Mouse (Mus musculus) limb, embryonic 12.5 days (tissue): ENCODE results near the gene Gng7. TPM values are rescaled to one million over a fixed set of nuclear protein-coding genes. Genes with fewer than 3 reads are reported as not detected.

Source experiments
- ATAC-seq: fragments of 200-750 bp; cut with Nextera tagmentation; 2 replicates; pipeline ENCODE4 v1.8.0; 2017; ENCODE audit warnings: low read depth, moderate TSS enrichment; ENCODE audit not compliant: insufficient number of reproducible peaks, insufficient read depth, low FRiP score, low TSS enrichment
- H3K27ac ChIP-seq: fragments of 300-500 bp; sonication (generic); 2 replicates; pipeline ENCODE4 v1.5.1; 2016; ENCODE audit warnings: mild to moderate bottlenecking, moderate library complexity
- H3K27me3 ChIP-seq: fragments of 300-500 bp; sonication (generic); 2 replicates; pipeline ENCODE4 v1.6.1; 2016; ENCODE audit warnings: mild to moderate bottlenecking, moderate library complexity
- H3K36me3 ChIP-seq: fragments of 300-500 bp; sonication (generic); 2 replicates; pipeline ENCODE4 v1.6.1; 2016; ENCODE audit warnings: mild to moderate bottlenecking, moderate library complexity
- H3K4me1 ChIP-seq: fragments of 300-500 bp; sonication (generic); replicated peaks from 2 replicates; pipeline ENCODE4 v1.6.1; 2016
- H3K4me2 ChIP-seq: fragments of 300-500 bp; sonication (generic); 2 replicates; pipeline ENCODE4 v1.6.1; 2016; ENCODE audit warnings: mild to moderate bottlenecking, moderate library complexity
- H3K4me3 ChIP-seq: fragments of 300-500 bp; sonication (generic); replicated peaks from 2 replicates; pipeline ENCODE4 v1.5.1; 2016; ENCODE audit warnings: mild to moderate bottlenecking
- H3K9ac ChIP-seq: fragments of 300-500 bp; sonication (generic); replicated peaks from 2 replicates; pipeline ENCODE4 v1.6.1; 2016; ENCODE audit warnings: mild to moderate bottlenecking, moderate library complexity
- H3K9me3 ChIP-seq: fragments of 300-500 bp; sonication (generic); 2 replicates; pipeline ENCODE4 v1.6.1; 2016; ENCODE audit warnings: mild to moderate bottlenecking, moderate library complexity
- WGBS: fragments of 180-500 bp; shearing (Covaris S2); methylation state at CpG from one replicate; pipeline ENCODE4 v1.1.7; 2016; 5-methylcytosine and 5-hydroxymethylcytosine counted together
- polyA plus RNA-seq: library from polyadenylated mRNA; unstranded; fragments of >200 nt; fragmentation: Nextera tagmentation; extraction: Ambion mirVana; gene quantifications from 2 replicates; pipeline ENCODE4 v1.2.1, GENCODE M21; 2016

The Gng7 gene
- polyA plus RNA-seq, 1 experiment from 2014 or later, result 6.2 TPM

GRCm38 (mm10) chr10:81025047-81025621, 10.4 kb upstream of the Gng7 start:
- WGBS, result 2% methylated on average over 34 of the region's 43 CpGs
- H3K36me3 ChIP-seq, result peaks cover 2% of the 10 kb centered on the region
- ATAC-seq, result no peak
- peak overlapping the region; percentile 38 for H3K4me3 ChIP-seq
- peaks cover 8% of the 10 kb centered on the region for H3K4me1 ChIP-seq
- peak overlapping the region; percentile 65 for H3K4me2 ChIP-seq
- peaks cover 70% of the 10 kb centered on the region for H3K27me3 ChIP-seq
- peak overlapping the region; percentile 48; the same call in 1 of the 2 replicates for H3K9ac ChIP-seq
- no peaks in the 10 kb centered on the region for H3K9me3 ChIP-seq
- H3K27ac ChIP-seq, result no peak overlapping the region

GRCm38 (mm10) chr10:81024346-81024937, 9.7 kb upstream of the Gng7 start:
- no peak overlapping the region for H3K27ac ChIP-seq
- H3K27me3 ChIP-seq, result peaks cover 74% of the 10 kb centered on the region
- H3K4me3 ChIP-seq, result no peak overlapping the region; the same call in 1 of the 2 replicates
- ATAC-seq, result no peak
- no peaks in the 10 kb centered on the region for H3K36me3 ChIP-seq
- 70% methylated on average over 5 of the region's 5 CpGs for WGBS
- peak overlapping the region; percentile 65 for H3K4me2 ChIP-seq
- H3K9me3 ChIP-seq, result no peaks in the 10 kb centered on the region
- peaks cover 8% of the 10 kb centered on the region for H3K4me1 ChIP-seq
- H3K9ac ChIP-seq, result no peak overlapping the region

DNA sequence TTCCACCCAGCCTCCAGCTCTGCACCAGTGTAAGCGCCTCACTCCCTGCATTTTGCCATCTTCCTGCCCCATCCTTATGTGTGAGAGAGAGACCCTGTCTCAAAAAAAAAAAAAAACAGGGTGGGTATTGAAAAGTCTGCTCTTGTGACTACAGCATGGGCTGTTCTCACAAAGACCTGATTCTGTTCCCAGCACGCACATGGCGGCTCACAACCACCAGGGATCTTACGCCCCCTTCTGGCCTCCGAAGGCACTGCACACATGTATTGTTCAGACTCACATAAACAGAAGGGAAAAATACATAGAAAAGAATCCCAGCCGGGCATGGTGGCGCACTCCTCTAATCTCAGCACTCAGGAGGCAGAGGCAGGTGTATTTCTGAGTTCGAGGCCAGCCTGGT, 8.0 kb upstream of the Gng7 start:
- Histone ChIP-seq H3K4me2 (no peak overlapping the region), H3K9me3 (no peaks in the 10 kb centered on the region), H3K4me3 (no peak overlapping the region), H3K36me3 (no peaks in the 10 kb centered on the region), H3K27ac (no peak overlapping the region), H3K4me1 (peaks cover 8% of the 10 kb centered on the region), H3K27me3 (peaks cover 69% of the 10 kb centered on the region), H3K9ac (no peak overlapping the region)
- WGBS, result 69% methylated on average over 8 of the region's 8 CpGs
- no peak for ATAC-seq

DNA sequence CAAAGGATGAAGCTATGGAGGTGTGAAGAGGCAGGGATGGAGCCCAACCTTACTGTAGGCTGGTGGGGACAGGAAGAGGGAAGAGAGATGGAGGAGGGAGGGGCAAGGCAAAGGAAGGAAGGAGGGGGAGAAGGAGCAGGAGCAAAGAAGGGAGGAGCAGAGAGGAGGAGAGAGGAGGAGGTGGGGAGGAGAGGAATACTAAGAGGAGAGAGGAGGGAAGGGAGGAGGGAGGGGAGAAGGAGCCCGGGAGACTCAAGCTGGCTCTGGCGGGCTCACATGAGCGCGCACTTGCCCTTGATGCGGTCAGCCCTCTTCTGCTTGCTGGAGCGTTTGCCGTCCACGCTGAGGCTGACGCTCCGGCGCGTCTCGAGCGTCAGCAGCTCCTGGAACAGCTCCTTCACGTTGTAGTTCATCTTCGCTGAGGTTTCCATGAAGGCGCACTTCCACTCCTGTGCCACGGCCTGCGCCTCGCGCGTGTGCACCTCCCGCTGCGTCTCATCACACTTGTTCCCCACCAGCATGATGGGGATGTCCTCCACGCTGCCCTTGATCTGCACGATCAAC, 6.9 kb upstream of the Gng7 start:
- no peak overlapping the region for H3K9ac ChIP-seq
- WGBS, result 13% methylated on average over 26 of the region's 26 CpGs
- H3K9me3 ChIP-seq, result no peaks in the 10 kb centered on the region
- no peak for ATAC-seq
- peaks cover 67% of the 10 kb centered on the region for H3K27me3 ChIP-seq
- H3K36me3 ChIP-seq, result no peaks in the 10 kb centered on the region
- H3K4me2 ChIP-seq, result no peak overlapping the region; the same call in 1 of the 2 replicates
- peaks cover 8% of the 10 kb centered on the region for H3K4me1 ChIP-seq
- no peak overlapping the region for H3K27ac ChIP-seq
- no peak overlapping the region for H3K4me3 ChIP-seq

DNA sequence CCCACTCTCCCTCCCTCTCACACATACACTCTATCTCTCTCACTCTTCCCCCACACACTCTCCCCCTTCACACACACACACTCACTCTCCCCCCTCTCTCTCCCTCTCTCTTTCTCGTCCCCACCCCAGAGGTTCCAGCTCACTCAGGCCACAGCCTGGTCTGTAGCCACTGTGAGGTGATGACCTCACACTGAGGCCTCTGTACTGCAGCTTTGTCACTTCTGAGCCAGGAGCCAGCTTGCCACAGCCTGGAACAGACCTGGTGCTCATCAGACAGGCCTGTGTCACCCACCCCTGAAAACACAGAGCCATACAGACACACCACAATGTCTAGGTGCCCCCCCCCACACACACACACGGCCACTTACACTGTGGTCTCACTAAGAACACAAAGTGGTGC, 5.5 kb upstream of the Gng7 start:
- Histone ChIP-seq H3K27ac (no peak overlapping the region), H3K9ac (no peak overlapping the region), H3K4me1 (peaks cover 6% of the 10 kb centered on the region), H3K4me3 (no peak overlapping the region), H3K36me3 (no peaks in the 10 kb centered on the region), H3K27me3 (peaks cover 54% of the 10 kb centered on the region), H3K9me3 (no peaks in the 10 kb centered on the region), H3K4me2 (no peak overlapping the region)
- 52% methylated on average over 2 of the region's 2 CpGs for WGBS
- no peak for ATAC-seq

GRCm38 (mm10) chr10:81019687-81020086, 4.9 kb upstream of the Gng7 start:
- H3K9ac ChIP-seq, result no peak overlapping the region
- H3K4me1 ChIP-seq, result peaks cover 1% of the 10 kb centered on the region
- no peak overlapping the region for H3K4me2 ChIP-seq
- H3K36me3 ChIP-seq, result no peaks in the 10 kb centered on the region
- no peaks in the 10 kb centered on the region for H3K9me3 ChIP-seq
- ATAC-seq, result no peak
- no peak overlapping the region for H3K4me3 ChIP-seq
- H3K27me3 ChIP-seq, result peaks cover 48% of the 10 kb centered on the region
- no peak overlapping the region for H3K27ac ChIP-seq
- WGBS, result 72% methylated on average over 6 of the region's 6 CpGs

DNA sequence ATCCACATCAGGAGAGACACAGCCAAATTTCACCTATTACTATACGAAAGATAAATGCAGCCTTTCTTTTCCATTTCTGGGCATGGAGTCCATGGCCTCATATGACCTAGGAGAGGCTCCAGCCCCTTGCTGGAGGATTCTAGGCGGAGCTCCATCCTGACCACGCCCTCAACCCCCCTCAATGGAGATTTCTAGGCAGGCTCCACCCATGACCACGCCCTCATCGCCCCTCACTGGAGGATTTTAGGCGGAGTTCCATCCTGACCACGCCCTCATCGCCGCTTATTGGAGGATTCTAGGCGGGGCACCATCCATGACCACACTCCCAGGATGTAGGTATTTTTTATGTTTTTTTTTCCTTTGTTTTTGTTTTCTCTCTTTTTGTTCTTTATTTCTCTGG, 3.6 kb upstream of the Gng7 start:
- Histone ChIP-seq H3K27me3 (peaks cover 41% of the 10 kb centered on the region), H3K36me3 (no peaks in the 10 kb centered on the region), H3K9me3 (no peaks in the 10 kb centered on the region), H3K27ac (no peak overlapping the region), H3K9ac (no peak overlapping the region), H3K4me1 (peaks cover 4% of the 10 kb centered on the region; the same call in 1 of the 2 replicates), H3K4me2 (no peak overlapping the region), H3K4me3 (no peak overlapping the region)
- WGBS, result 36% methylated on average over 10 of the region's 10 CpGs
- ATAC-seq, result no peak

- 11% methylated on average over 7 of the region's 7 CpGs for WGBS
- no peak overlapping the region for H3K27ac ChIP-seq
- H3K27me3 ChIP-seq, result peaks cover 29% of the 10 kb centered on the region
- no peaks in the 10 kb centered on the region for H3K36me3 ChIP-seq
- H3K4me1 ChIP-seq, result peaks cover 4% of the 10 kb centered on the region; the same call in 1 of the 2 replicates
- no peak overlapping the region for H3K4me2 ChIP-seq
- no peaks in the 10 kb centered on the region for H3K9me3 ChIP-seq
- no peak overlapping the region for H3K4me3 ChIP-seq
- ATAC-seq, result no peak
- no peak overlapping the region for H3K9ac ChIP-seq
Measured at GRCm38 (mm10) chr10:81016645-81017044, 1.9 kb upstream of the Gng7 start.

GRCm38 (mm10) chr10:81015666-81016065, 921 bp upstream of the Gng7 start:
- Histone ChIP-seq H3K4me3 (no peak overlapping the region), H3K36me3 (no peaks in the 10 kb centered on the region), H3K9ac (no peak overlapping the region), H3K9me3 (no peaks in the 10 kb centered on the region), H3K4me2 (no peak overlapping the region), H3K27ac (no peak overlapping the region), H3K4me1 (peaks cover 4% of the 10 kb centered on the region; the same call in 1 of the 2 replicates), H3K27me3 (peaks cover 19% of the 10 kb centered on the region)
- WGBS, result 91% methylated on average over 2 of the region's 2 CpGs
- no peak for ATAC-seq

DNA sequence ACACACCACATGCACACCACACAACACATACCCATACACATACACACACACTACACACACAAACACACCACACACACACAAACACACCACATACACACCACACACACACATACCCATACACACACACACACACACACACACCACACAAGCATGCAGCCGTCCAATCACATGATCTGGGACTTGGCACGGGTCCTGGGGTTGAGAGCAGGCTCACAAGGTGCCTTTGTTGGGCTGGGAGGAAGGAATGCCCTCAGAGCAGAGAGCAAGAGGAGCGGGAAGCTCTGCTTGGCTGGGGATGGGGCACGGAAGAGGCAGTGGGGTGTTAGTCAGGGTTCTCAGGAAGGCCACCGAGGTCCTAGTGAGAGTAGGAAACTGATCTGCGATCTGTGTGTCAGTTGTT, 3.9 kb downstream of the Gng7 start:
- H3K4me2 ChIP-seq, result no peak overlapping the region
- no peak overlapping the region for H3K4me3 ChIP-seq
- no peaks in the 10 kb centered on the region for H3K36me3 ChIP-seq
- no peak for ATAC-seq
- no peaks in the 10 kb centered on the region for H3K9me3 ChIP-seq
- peaks cover 10% of the 10 kb centered on the region for H3K27me3 ChIP-seq
- WGBS, result 67% methylated on average over 6 of the region's 6 CpGs
- H3K4me1 ChIP-seq, result peaks cover 4% of the 10 kb centered on the region; the same call in 1 of the 2 replicates
- H3K27ac ChIP-seq, result no peak overlapping the region
- no peak overlapping the region for H3K9ac ChIP-seq

GRCm38 (mm10) chr10:81007240-81007639, 7.5 kb downstream of the Gng7 start:
- H3K9ac ChIP-seq, result no peak overlapping the region
- WGBS, result 41% methylated on average over 7 of the region's 7 CpGs
- ATAC-seq, result no peak
- H3K4me3 ChIP-seq, result no peak overlapping the region
- H3K4me1 ChIP-seq, result no peaks in the 10 kb centered on the region
- H3K9me3 ChIP-seq, result no peaks in the 10 kb centered on the region
- H3K27me3 ChIP-seq, result peaks cover 2% of the 10 kb centered on the region; the same call in 1 of the 2 replicates
- H3K27ac ChIP-seq, result no peak overlapping the region
- H3K36me3 ChIP-seq, result no peaks in the 10 kb centered on the region
- H3K4me2 ChIP-seq, result no peak overlapping the region
